Mouse (Mus musculus) C2C12 (cell line): ENCODE measurements around the gene Ap5b1.

Experiments used
- CTCF ChIP-seq: IDR thresholded peaks from one replicate; pipeline ENCODE4 v1.5.1; 2011; ENCODE audit not compliant: control insufficient read depth, insufficient read depth, insufficient read length
- MAX ChIP-seq: IDR thresholded peaks from one replicate; pipeline ENCODE4 v1.6.1; 2011; ENCODE audit warnings: mild to moderate bottlenecking, control low read depth
- USF1 ChIP-seq: IDR thresholded peaks from one replicate; pipeline ENCODE4 v1.6.1; 2011; ENCODE audit warnings: low read depth, mild to moderate bottlenecking, control low read depth, moderate library complexity

DNA sequence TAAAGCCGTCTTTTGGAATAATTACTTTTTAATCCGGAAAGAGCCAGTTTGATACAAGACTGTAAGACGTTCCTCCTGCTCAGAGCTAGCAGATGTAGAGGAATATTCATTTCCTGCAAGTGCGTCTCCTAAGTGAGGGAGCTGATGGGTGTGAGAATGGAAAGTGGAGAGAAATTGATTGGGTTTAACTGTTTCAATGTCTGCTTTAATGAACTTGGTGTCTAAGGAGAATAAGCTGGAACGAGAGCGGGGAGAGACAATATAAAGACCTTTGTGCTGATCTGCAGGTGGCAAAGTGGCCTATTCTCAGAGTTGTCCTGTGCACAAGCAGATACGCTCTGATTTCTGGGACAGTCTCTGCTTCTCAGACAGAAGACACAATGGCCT lies 37.7 kb upstream of the Ap5b1 start:
- no peak for TF ChIP-seq CTCF
- no peak for TF ChIP-seq MAX
- no peak for TF ChIP-seq USF1
